Mouse (Mus musculus): ENCODE data around the gene H3f3a.

- TF ChIP-seq EP300 (IDR thresholded peaks at IDR 0.05; ENCODE audit: insufficient read depth, low read depth, low read length) (no peak), CTCF (IDR thresholded peaks at IDR 0.05) (no peak), POLR2A (IDR thresholded peaks at IDR 0.05; ENCODE audit: insufficient read depth, low read depth, low read length) (no peak)
Observed at GRCm38 (mm10) chr1:180781250-180781649, 32.5 kb downstream of the H3f3a start.
